Mouse (Mus musculus) spleen, adult 2 months (tissue): ENCODE results near the gene Bckdk. TPM values are rescaled to one million over a fixed set of nuclear protein-coding genes. Genes with fewer than 3 reads are reported as not detected.
"Not testable (repeated sequence)": the region's sequence is repeated elsewhere in the genome, so short reads cannot be mapped to it uniquely, and the experiment has no call there.

Experiments
- DNase-seq, 2 experiments: peaks; one replicate each; pipeline versions ENCODE4 v3.0.0 to v3.0.0-alpha.2; 2012 to 2021; ENCODE audit warnings: low spot score in 2 of 2, low read depth in 1 of 2
- H3K27ac ChIP-seq: fragments of 200-500 bp; 2 replicates; pipeline ENCODE4 v1.5.1; 2012; ENCODE audit warnings: low read length, inconsistent platforms; ENCODE audit not compliant: insufficient read depth
- H3K27me3 ChIP-seq: fragments of 200-500 bp; 2 replicates; pipeline ENCODE4 v1.6.1; 2012; ENCODE audit warnings: mild to moderate bottlenecking, moderate library complexity, low read length, inconsistent platforms; ENCODE audit not compliant: control insufficient read depth, insufficient read depth
- H3K36me3 ChIP-seq: fragments of 200-500 bp; 2 replicates; pipeline ENCODE4 v1.6.1; 2012; ENCODE audit warnings: mild to moderate bottlenecking, low read length, inconsistent platforms; ENCODE audit not compliant: control insufficient read depth, insufficient read depth
- H3K4me1 ChIP-seq: fragments of 200-500 bp; 2 replicates; pipeline ENCODE4 v1.6.1; 2011; ENCODE audit warnings: inconsistent platforms; ENCODE audit not compliant: control insufficient read depth, insufficient read depth, insufficient read length
- H3K4me3 ChIP-seq: fragments of 200-500 bp; 2 replicates; pipeline ENCODE4 v1.5.1; 2011; ENCODE audit warnings: mild to moderate bottlenecking, inconsistent platforms; ENCODE audit not compliant: insufficient read depth, insufficient read length; ENCODE audit errors: extremely low read depth
- CTCF ChIP-seq: fragments of 200-500 bp; IDR thresholded peaks from 2 replicates; pipeline ENCODE4 v1.5.1; 2011; ENCODE audit warnings: mild to moderate bottlenecking, inconsistent platforms; ENCODE audit not compliant: insufficient read depth, insufficient read length, insufficient replicate concordance; ENCODE audit errors: extremely low read depth
- POLR2A ChIP-seq: fragments of 200-500 bp; IDR thresholded peaks from 2 replicates; pipeline ENCODE4 v1.6.1; 2011; ENCODE audit warnings: low read depth, low read length, inconsistent platforms
- WGBS: fragments of 180-500 bp; shearing (Covaris S2); methylation state at CpG from one replicate; pipeline ENCODE4 v1.1.7; 2018; 5-methylcytosine and 5-hydroxymethylcytosine counted together
- polyA plus RNA-seq: library from polyadenylated mRNA; depleted of rRNA; stranded (reverse); fragments of >200 nt; gene quantifications from 2 replicates; pipeline ENCODE4 v1.2.3, GENCODE M21; 2012

The Bckdk gene
- polyA plus RNA-seq, 1 experiment: 59.9 TPM

DNA sequence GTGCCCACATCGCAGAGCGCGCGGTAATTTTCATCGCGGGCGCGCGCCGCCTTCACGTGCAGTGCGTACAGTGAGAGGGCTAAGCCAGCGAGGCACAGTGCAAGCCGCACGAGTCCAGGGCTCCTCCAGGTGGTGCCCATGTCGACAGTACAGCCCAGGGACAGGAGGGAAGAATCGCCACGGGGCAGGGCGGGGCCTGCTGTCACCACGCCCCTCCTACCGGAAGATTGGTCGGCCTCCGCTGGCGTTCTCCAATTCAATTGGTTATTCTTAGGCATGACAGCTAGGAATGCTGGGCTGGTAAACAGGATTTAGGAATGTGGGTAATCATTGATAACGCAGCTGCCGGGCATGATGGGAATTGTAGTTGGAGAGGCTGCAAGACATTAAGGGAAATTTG, 8.4 kb upstream of the Bckdk start, which contains the start of the genes Gm21974 and Vkorc1:
Gene Gm21974, minus strand, starts transcription at position 13 of the 400 bp plus-strand sequence.
Gene Vkorc1, minus strand, starts transcription at position 176 of the 400 bp plus-strand sequence.
- H3K4me1 ChIP-seq: peaks cover 2% of the 10 kb centered on the region; the same call in 1 of the 2 replicates
- H3K4me3 ChIP-seq: peak within 1 kb of the TSS; percentile 57
- WGBS: under 1% methylated on average over 26 of the region's 26 CpGs
- no peaks in the 10 kb centered on the region; the same call in 1 of the 2 replicates for H3K36me3 ChIP-seq
- TF ChIP-seq POLR2A (no peak), CTCF (0 out of 2 replicates have a peak, but pooled peaks have one; percentile 11)
- H3K27me3 ChIP-seq: no peaks in the 10 kb centered on the region
- DNase-seq: peak; percentile 64 to 87
- H3K27ac ChIP-seq: peak within 1 kb of the TSS; percentile 30

- not testable (repeated sequence) for H3K27me3 ChIP-seq, H3K4me1 ChIP-seq, DNase-seq, H3K36me3 ChIP-seq, H3K27ac ChIP-seq
- WGBS: 59% methylated on average over 7 of the region's 7 CpGs
- peak overlapping the region; percentile 57 for H3K4me3 ChIP-seq
These were observed 8.0 kb upstream of the Bckdk start for GRCm38 (mm10) chr7:127895891-127896290.

DNA sequence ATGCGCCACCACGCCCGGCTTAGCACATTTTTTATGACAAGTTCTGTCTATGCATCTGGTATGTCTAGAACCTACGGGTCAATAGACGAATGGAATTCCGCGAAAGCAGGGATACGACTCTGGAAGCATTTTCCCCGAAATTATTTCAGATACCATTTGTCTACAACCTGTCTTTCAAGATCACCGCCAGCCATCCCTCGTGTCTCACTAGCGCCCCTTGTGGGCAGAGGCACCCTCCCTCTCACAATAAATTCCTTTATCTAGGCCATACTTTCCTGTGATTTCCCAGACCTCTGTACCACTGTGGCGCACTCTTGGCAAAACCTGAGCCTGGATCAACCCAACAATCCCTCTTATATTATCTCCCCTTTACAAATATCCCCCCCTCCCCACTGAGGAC, 7.5 kb upstream of the Bckdk start:
- Histone ChIP-seq H3K27ac (no peak overlapping the region), H3K4me3 (no peak overlapping the region), H3K36me3 (no peaks in the 10 kb centered on the region), H3K4me1 (peaks cover 2% of the 10 kb centered on the region; the same call in 1 of the 2 replicates), H3K27me3 (no peaks in the 10 kb centered on the region)
- DNase-seq: peak in 1 of 2 experiments; percentile 68
- peak; percentile 66; the same call in 1 of the 2 replicates for TF ChIP-seq CTCF
- no peak for TF ChIP-seq POLR2A
- 62% methylated on average over 13 of the region's 13 CpGs for WGBS

DNA sequence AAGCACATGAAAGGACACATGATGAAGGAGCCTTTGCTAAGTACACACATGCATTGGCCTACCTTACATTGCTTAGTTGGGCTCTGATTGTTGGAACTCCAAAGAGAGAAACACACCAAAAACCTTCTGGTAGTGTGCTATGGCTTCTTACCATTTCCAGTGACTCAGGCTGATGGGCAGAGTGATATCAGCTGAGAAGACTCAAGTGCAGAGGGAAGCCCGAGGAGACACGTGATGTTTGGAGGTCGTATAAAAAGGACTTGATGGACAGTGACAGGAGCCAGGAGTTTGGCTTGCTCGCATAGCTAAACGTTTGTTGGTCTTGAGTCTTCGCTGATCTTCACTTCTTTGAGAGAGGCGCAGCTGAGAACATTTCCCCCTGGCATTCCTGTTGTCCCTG, 6.3 kb upstream of the Bckdk start:
- no peaks in the 10 kb centered on the region for H3K36me3 ChIP-seq
- DNase-seq: no peak
- 93% methylated on average over 7 of the region's 7 CpGs for WGBS
- H3K4me1 ChIP-seq: peaks cover 2% of the 10 kb centered on the region; the same call in 1 of the 2 replicates
- H3K27me3 ChIP-seq: no peaks in the 10 kb centered on the region
- no peak overlapping the region for H3K27ac ChIP-seq
- no peak overlapping the region for H3K4me3 ChIP-seq
- no peak for TF ChIP-seq CTCF
- no peak for TF ChIP-seq POLR2A

GRCm38 (mm10) chr7:127898179-127898956, 5.5 kb upstream of the Bckdk start:
- Histone ChIP-seq H3K4me1 (peaks cover 2% of the 10 kb centered on the region; the same call in 1 of the 2 replicates), H3K36me3 (no peaks in the 10 kb centered on the region), H3K27me3 (no peaks in the 10 kb centered on the region), H3K4me3 (no peak overlapping the region), H3K27ac (no peak overlapping the region)
- WGBS: 57% methylated on average over 10 of the region's 10 CpGs
- no peak for DNase-seq
- no peak for TF ChIP-seq CTCF
- no peak for TF ChIP-seq POLR2A

GRCm38 (mm10) chr7:127899997-127900396, 3.9 kb upstream of the Bckdk start:
- 34% methylated on average over 7 of the region's 7 CpGs for WGBS
- DNase-seq: no peak
- H3K4me1 ChIP-seq: peaks cover 2% of the 10 kb centered on the region; the same call in 1 of the 2 replicates
- no peak overlapping the region for H3K27ac ChIP-seq
- H3K4me3 ChIP-seq: no peak overlapping the region
- H3K27me3 ChIP-seq: no peaks in the 10 kb centered on the region
- TF ChIP-seq CTCF: no peak
- TF ChIP-seq POLR2A: no peak
- H3K36me3 ChIP-seq: no peaks in the 10 kb centered on the region

- no peaks in the 10 kb centered on the region for H3K27me3 ChIP-seq
- H3K27ac ChIP-seq: no peak overlapping the region
- 88% methylated on average over 2 of the region's 2 CpGs for WGBS
- peaks cover 3% of the 10 kb centered on the region for H3K36me3 ChIP-seq
- H3K4me3 ChIP-seq: no peak overlapping the region
- no peak for DNase-seq
- TF ChIP-seq CTCF (no peak), POLR2A (no peak)
- no peaks in the 10 kb centered on the region; the same call in 1 of the 2 replicates for H3K4me1 ChIP-seq
These were observed 2.1 kb upstream of the Bckdk start for GRCm38 (mm10) chr7:127901772-127902171.
